Mouse (Mus musculus): ENCODE results near the gene Atraid. TPM values are rescaled to one million over a fixed set of nuclear protein-coding genes. Genes with fewer than 3 reads are reported as not detected.

Atraid gene
- total RNA-seq, 2 experiments from 2014 or later = 109 to 115 TPM

- DNase-seq (ENCODE audit: low spot score in 2 of 2) = no peak
Measured at GRCm38 (mm10) chr5:31094100-31094798, 46.1 kb downstream of the Atraid start.

- DNase-seq (ENCODE audit: low spot score in 2 of 2) = no peak
Measured at GRCm38 (mm10) chr5:31094799-31095691, 46.9 kb downstream of the Atraid start.

- DNase-seq (ENCODE audit: low spot score in 2 of 2) = no peak
Measured at GRCm38 (mm10) chr5:31095711-31096480, 47.8 kb downstream of the Atraid start.

Other genes with a start within 250 kb of the Atraid start
- gene Mapre3, start 233.7 kb upstream of the Atraid start, total RNA-seq (2021) = 10 to 100 TPM; 43.3 to 47.1 TPM
- 10 to 100 TPM; 61.2 to 63.4 TPM for gene Tmem214, start 180.3 kb upstream of the Atraid start, total RNA-seq (2021)
- 10 to 100 TPM; 26.8 to 30.6 TPM for gene Agbl5, start 159.6 kb upstream of the Atraid start, total RNA-seq (2021)
- gene Ost4, start 140.5 kb upstream of the Atraid start, total RNA-seq (2021) = 100 to 1,000 TPM; 196 to 201 TPM
- 100 to 1,000 TPM; 100 to 114 TPM for gene Emilin1, start 134.9 kb upstream of the Atraid start, total RNA-seq (2021)
- gene Khk, start 126.9 kb upstream of the Atraid start, total RNA-seq (2021) = 10 to 100 TPM; 57.2 to 64.8 TPM
- gene Cgref1, start 102.7 kb upstream of the Atraid start, total RNA-seq (2021) = 1 to 10 TPM; 3.5 to 6.0 TPM
- 100 to 1,000 TPM; 131 to 135 TPM for gene Preb, start 88.0 kb upstream of the Atraid start, total RNA-seq (2021)
- under 1 TPM; 0.81 to 0.85 TPM for gene Tcf23, start 79.7 kb upstream of the Atraid start, total RNA-seq (2021)
- 10 to 100 TPM; 18.8 to 20.9 TPM for gene Slc5a6, start 612 bp downstream of the Atraid start, total RNA-seq (2021)
- 10 to 100 TPM; 33.0 to 40.2 TPM for gene Cad, start 6.5 kb downstream of the Atraid start, total RNA-seq (2021)
- gene Dnajc5g, start 58.0 kb downstream of the Atraid start, total RNA-seq (2021) = not detected
- under 1 TPM; 0.34 to 0.50 TPM for gene Slc30a3, start 59.9 kb downstream of the Atraid start, total RNA-seq (2021)
- 1 to 10 TPM; 1.8 to 4.2 TPM for gene Trim54, start 68.4 kb downstream of the Atraid start, total RNA-seq (2021)
- gene Ucn, start 90.5 kb downstream of the Atraid start, total RNA-seq (2021) = not detected
- 10 to 100 TPM; 51.9 to 52.7 TPM for gene Mpv17, start 105.9 kb downstream of the Atraid start, total RNA-seq (2021)
- gene Gm29609, start 131.6 kb downstream of the Atraid start, total RNA-seq (2021) = 1 to 10 TPM; 2.7 to 3.3 TPM
- gene Gtf3c2, start 131.8 kb downstream of the Atraid start, total RNA-seq (2021) = 10 to 100 TPM; 87.2 to 88.0 TPM
- gene Snx17, start 144.9 kb downstream of the Atraid start, total RNA-seq (2021) = 100 to 1,000 TPM; 113 TPM
- 10 to 100 TPM; 36.8 to 41.9 TPM for gene Eif2b4, start 145.1 kb downstream of the Atraid start, total RNA-seq (2021)
- 10 to 100 TPM; 32.3 to 33.7 TPM for gene Zfp513, start 154.0 kb downstream of the Atraid start, total RNA-seq (2021)
- gene Ppm1g, start 172.4 kb downstream of the Atraid start, total RNA-seq (2021) = 100 to 1,000 TPM; 107 to 117 TPM
- gene Nrbp1, start 192.6 kb downstream of the Atraid start, total RNA-seq (2021) = 100 to 1,000 TPM; 113 TPM
- gene Gm9970, start 192.9 kb downstream of the Atraid start, total RNA-seq (2021) = 1 to 10 TPM in 1 of 2 experiments, under 1 TPM in 1; 0.98 to 1.0 TPM
- 1 to 10 TPM; 5.7 to 9.1 TPM for gene Krtcap3, start 203.4 kb downstream of the Atraid start, total RNA-seq (2021)
- gene Ift172, start 242.8 kb downstream of the Atraid start, total RNA-seq (2021) = 10 to 100 TPM; 40.8 to 44.9 TPM
- 10 to 100 TPM; 12.8 to 18.3 TPM for gene Fndc4, start 247.8 kb downstream of the Atraid start, total RNA-seq (2021)
- gene Gckr, start 249.1 kb downstream of the Atraid start, total RNA-seq (2021) = 10 to 100 TPM in 1 of 2 experiments, under 1 TPM in 1; 0.39 to 17.9 TPM

All from adrenal gland, postnatal 4 days (tissue).